Comparison of ENCODE assay signal across 8 mouse cellular contexts in genomic region chr1:135146077-135146945, GRCm38 (mm10). TPM values are rescaled to one million over a fixed set of nuclear protein-coding genes. Genes with fewer than 3 reads are reported as not detected.
DNase-seq lines count a peak whose midpoint lies in the region; ATAC-seq and TF ChIP-seq lines count a peak whose summit lies in the region.

Gene Arl8a, plus strand, starts transcription at chr1:135146824.

- H3K9ac ChIP-seq in embryonic facial prominence, embryonic 12.5 days = peak within 1 kb of the TSS; percentile 96
- H3K9ac ChIP-seq in limb, embryonic 14.5 days (ENCODE audit: low read depth, low read length, severe bottlenecking) = peak within 1 kb of the TSS; percentile 94
- peak within 1 kb of the TSS; percentile 96 for H3K9ac ChIP-seq in midbrain, embryonic 16.5 days (ENCODE audit: low read depth, low read length)

- peak within 1 kb of the TSS; percentile 97 for H3K4me3 ChIP-seq in embryonic facial prominence, embryonic 12.5 days
- peak within 1 kb of the TSS; percentile 65 for H3K4me3 ChIP-seq in kidney, adult 2 months (ENCODE audit: insufficient read depth, low read depth, low read length)
- H3K4me3 ChIP-seq in limb, embryonic 14.5 days (replicated peaks; ENCODE audit: low read length) = peak within 1 kb of the TSS; percentile 98
- H3K4me3 ChIP-seq in midbrain, embryonic 16.5 days (ENCODE audit: low read depth, low read length) = peak within 1 kb of the TSS; percentile 85
- peak within 1 kb of the TSS; percentile 91 for H3K4me3 ChIP-seq in spleen, adult 2 months (ENCODE audit: extremely low read depth, insufficient read depth, insufficient read length)

- no peak for TF ChIP-seq CTCF in kidney, adult 2 months (conservative IDR thresholded peaks at IDR 0.05; ENCODE audit: insufficient read depth, insufficient read length, low read depth, low read length)
- no peak for TF ChIP-seq CTCF in spleen, adult 2 months (IDR thresholded peaks at IDR 0.05; ENCODE audit: extremely low read depth, insufficient read depth, insufficient read length, insufficient replicate concordance)

- no peak for TF ChIP-seq POLR2A in kidney, adult 2 months (IDR thresholded peaks at IDR 0.05; ENCODE audit: low read depth, low read length)
- TF ChIP-seq POLR2A in limb, embryonic 14.5 days (IDR thresholded peaks at IDR 0.05; ENCODE audit: borderline replicate concordance, extremely low read depth, insufficient read depth, insufficient read length) = peak; percentile 89; the same call in 1 of the 2 replicates
- no peak for TF ChIP-seq POLR2A in spleen, adult 2 months (IDR thresholded peaks at IDR 0.05; ENCODE audit: low read depth, low read length)

- WGBS in embryonic facial prominence, embryonic 12.5 days = under 1% methylated on average over 78 of the region's 78 CpGs
- 4% methylated on average over 78 of the region's 78 CpGs for WGBS in kidney, adult 2 months
- under 1% methylated on average over 61 of the region's 78 CpGs for WGBS in limb, embryonic 14.5 days
- WGBS in midbrain, embryonic 16.5 days = under 1% methylated on average over 68 of the region's 78 CpGs
- WGBS in spleen, adult 2 months = 4% methylated on average over 78 of the region's 78 CpGs

- peaks cover 8% of the 10 kb centered on the region; the same call in 1 of the 2 replicates for H3K27me3 ChIP-seq in embryonic facial prominence, embryonic 12.5 days
- no peaks in the 10 kb centered on the region for H3K27me3 ChIP-seq in kidney, adult 2 months (replicated peaks; ENCODE audit: control insufficient read depth, insufficient read depth, low read length)
- H3K27me3 ChIP-seq in limb, embryonic 14.5 days (ENCODE audit: control insufficient read depth, insufficient read depth, low read length) = peaks cover 3% of the 10 kb centered on the region; the same call in 1 of the 2 replicates
- no peaks in the 10 kb centered on the region for H3K27me3 ChIP-seq in midbrain, embryonic 16.5 days (ENCODE audit: control insufficient read depth, insufficient read depth, low read depth, low read length)
- no peaks in the 10 kb centered on the region for H3K27me3 ChIP-seq in spleen, adult 2 months (ENCODE audit: control insufficient read depth, insufficient read depth, low read length)

- peak; percentile 85 for DNase-seq in layer of hippocampus, adult 11-12 months (ENCODE audit: low spot score)
- DNase-seq in layer of hippocampus, adult 9-10 months (ENCODE audit: low spot score) = no peak
- peak; percentile 84 to 92 for DNase-seq in heart, adult 18-20 months
- DNase-seq in kidney, adult 2 months = peak; percentile 92
- peak; percentile 81 for DNase-seq in limb, embryonic 14.5 days (ENCODE audit: low spot score)
- DNase-seq in spleen, adult 2 months (ENCODE audit: low read depth in 1 of 2, low spot score in 2 of 2) = peak; percentile 42 to 86

- peak within 1 kb of the TSS; percentile 92 for H3K27ac ChIP-seq in embryonic facial prominence, embryonic 12.5 days
- peak within 1 kb of the TSS; percentile 79 for H3K27ac ChIP-seq in kidney, adult 2 months (ENCODE audit: insufficient read depth, low read depth, low read length)
- peak within 1 kb of the TSS; percentile 90 for H3K27ac ChIP-seq in limb, embryonic 14.5 days (replicated peaks; ENCODE audit: low read depth, low read length)
- peak within 1 kb of the TSS; percentile 95 for H3K27ac ChIP-seq in midbrain, embryonic 16.5 days (ENCODE audit: low read length)
- H3K27ac ChIP-seq in spleen, adult 2 months (ENCODE audit: insufficient read depth, low read length) = peak within 1 kb of the TSS; percentile 90

- H3K9me3 ChIP-seq in embryonic facial prominence, embryonic 12.5 days = no peaks in the 10 kb centered on the region
- no peaks in the 10 kb centered on the region for H3K9me3 ChIP-seq in limb, embryonic 14.5 days (ENCODE audit: control insufficient read depth, low read length)
- no peaks in the 10 kb centered on the region for H3K9me3 ChIP-seq in midbrain, embryonic 16.5 days (replicated peaks; ENCODE audit: control insufficient read depth, low read length, poor library complexity, severe bottlenecking)

- ATAC-seq in embryonic facial prominence, embryonic 12.5 days (ENCODE audit: insufficient number of reproducible peaks, insufficient read depth, low FRiP score, low TSS enrichment) = peak; percentile 71
- ATAC-seq in limb, embryonic 14.5 days (ENCODE audit: low FRiP score, low read depth) = peak; percentile 88
- peak; percentile 77 for ATAC-seq in midbrain, embryonic 16.5 days

- no peaks in the 10 kb centered on the region for H3K36me3 ChIP-seq in embryonic facial prominence, embryonic 12.5 days
- no peaks in the 10 kb centered on the region for H3K36me3 ChIP-seq in kidney, adult 2 months (ENCODE audit: control insufficient read depth, insufficient read depth, low read length)
- no peaks in the 10 kb centered on the region; the same call in 1 of the 2 replicates for H3K36me3 ChIP-seq in limb, embryonic 14.5 days (ENCODE audit: control insufficient read depth, insufficient read depth, low read length)
- H3K36me3 ChIP-seq in midbrain, embryonic 16.5 days (ENCODE audit: control insufficient read depth, insufficient read depth, low read length) = no peaks in the 10 kb centered on the region
- H3K36me3 ChIP-seq in spleen, adult 2 months (ENCODE audit: control insufficient read depth, insufficient read depth, low read length) = peaks cover 9% of the 10 kb centered on the region

- H3K4me2 ChIP-seq in embryonic facial prominence, embryonic 12.5 days (replicated peaks) = peak within 1 kb of the TSS; percentile 85
- H3K4me2 ChIP-seq in limb, embryonic 14.5 days (replicated peaks; ENCODE audit: low read depth, low read length, severe bottlenecking) = peak within 1 kb of the TSS; percentile 90
- peak within 1 kb of the TSS; percentile 84 for H3K4me2 ChIP-seq in midbrain, embryonic 16.5 days (ENCODE audit: low read length)

- peaks cover 22% of the 10 kb centered on the region for H3K4me1 ChIP-seq in embryonic facial prominence, embryonic 12.5 days
- peaks cover 13% of the 10 kb centered on the region for H3K4me1 ChIP-seq in kidney, adult 2 months (ENCODE audit: control insufficient read depth, insufficient read depth, low read length)
- H3K4me1 ChIP-seq in limb, embryonic 14.5 days (ENCODE audit: control insufficient read depth, insufficient read depth, low read length) = peaks cover 20% of the 10 kb centered on the region
- peaks cover 28% of the 10 kb centered on the region for H3K4me1 ChIP-seq in midbrain, embryonic 16.5 days (ENCODE audit: control insufficient read depth, insufficient read depth, low read length)
- peaks cover 12% of the 10 kb centered on the region; the same call in 1 of the 2 replicates for H3K4me1 ChIP-seq in spleen, adult 2 months (ENCODE audit: control insufficient read depth, insufficient read depth, insufficient read length)

RNA-seq across cellular contexts. Expression of gene Arl8a, which starts in this region (rescaled TPM):
- polyA plus RNA-seq in embryonic facial prominence, embryonic 12.5 days (2016; fragmentation: Nextera tagmentation; extraction: Ambion mirVana) = 78.6 and 81.2 TPM in 2 replicates
- 10 to 100 TPM; 21.8 to 22.0 TPM for total RNA-seq in heart, adult 18-20 months (2021)
- 95.2 and 107 TPM in 2 replicates for polyA plus RNA-seq in kidney, adult 2 months (2012; rRNA removed)
- 88.1 and 88.8 TPM in 2 replicates for polyA plus RNA-seq in limb, embryonic 14.5 days (2012; rRNA removed)
- polyA plus RNA-seq in limb, embryonic 14.5 days (2014; fragmentation: Nextera tagmentation; extraction: Ambion mirVana) = 54.5 and 67.1 TPM in 2 replicates
- polyA plus RNA-seq in midbrain, embryonic 16.5 days (2015; fragmentation: Nextera tagmentation; extraction: Ambion mirVana) = 390 and 409 TPM in 2 replicates
- polyA plus RNA-seq in spleen, adult 2 months (2012; rRNA removed) = 39.9 and 50.9 TPM in 2 replicates
